Mouse (Mus musculus): Measurements from ENCODE around the gene Rab40b. TPM values are rescaled to one million over a fixed set of nuclear protein-coding genes. Genes with fewer than 3 reads are reported as not detected.

Rab40b gene
- 4.3 and 4.5 TPM in 2 replicates for polyA plus RNA-seq (2012; rRNA removed)

DNA sequence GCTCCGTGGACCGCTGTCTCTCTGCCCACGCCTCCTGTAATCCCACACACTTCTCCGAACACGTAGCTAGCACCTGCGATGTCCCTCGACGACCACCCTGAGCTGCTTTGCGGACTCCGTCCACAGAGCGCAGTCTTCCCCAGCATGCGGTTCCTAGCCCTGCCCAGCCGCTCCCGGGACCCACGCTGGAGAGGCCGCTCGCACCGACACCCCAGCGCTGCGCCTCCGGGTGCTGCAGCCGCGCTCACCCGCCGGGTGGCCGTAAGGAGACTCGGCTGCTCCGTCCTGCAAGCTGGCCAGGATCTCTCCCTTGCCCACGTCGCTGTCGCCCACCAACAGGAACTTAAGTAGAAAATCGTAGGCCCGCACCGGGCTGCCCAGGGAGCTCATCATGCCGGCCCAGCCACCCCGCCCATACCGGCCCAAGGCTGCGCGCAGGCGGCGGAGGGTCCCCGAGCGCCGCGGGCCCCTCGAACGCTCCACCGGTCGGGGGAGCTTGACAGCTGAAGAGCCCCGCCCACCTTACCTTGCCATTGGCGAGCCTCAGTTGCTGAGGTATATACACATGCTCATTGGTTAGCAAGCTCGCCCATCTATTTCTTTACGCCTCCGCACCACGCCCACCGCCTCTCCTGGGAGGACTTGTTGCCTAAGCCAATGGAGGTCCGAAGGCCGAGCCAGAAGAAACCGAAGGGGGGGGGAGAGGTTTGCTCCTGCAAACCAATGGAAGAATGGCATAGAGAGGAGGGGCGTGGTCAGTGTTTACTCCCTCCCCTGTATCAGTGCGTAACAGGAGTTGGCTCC lies at the start of gene Rab40b:
Rab40b (minus strand) TSS at position 502 of the 804 bp plus-strand sequence.
- DNase-seq (ENCODE audit: low spot score): peak; percentile 65

DNA sequence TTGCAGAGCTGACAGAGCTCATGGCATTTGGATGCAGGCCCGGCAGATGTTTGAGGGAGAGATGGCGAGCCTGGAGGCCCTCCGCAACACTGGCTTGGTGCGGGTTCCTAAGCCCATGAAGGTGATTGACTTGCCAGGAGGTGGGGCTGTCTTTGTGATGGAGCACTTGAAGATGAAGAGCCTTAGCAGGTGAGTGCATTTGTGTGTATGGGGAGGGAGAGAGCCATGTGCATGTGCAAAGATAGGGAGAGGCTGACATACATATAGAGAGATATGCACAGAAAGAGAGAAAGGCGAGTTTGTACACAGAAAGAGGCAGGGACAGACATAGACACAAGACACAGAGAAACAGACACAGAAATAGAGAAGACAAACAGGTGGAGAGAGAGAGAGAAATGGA lies 49.2 kb upstream of the Rab40b start:
- no peak for DNase-seq (ENCODE audit: low spot score)

DNA sequence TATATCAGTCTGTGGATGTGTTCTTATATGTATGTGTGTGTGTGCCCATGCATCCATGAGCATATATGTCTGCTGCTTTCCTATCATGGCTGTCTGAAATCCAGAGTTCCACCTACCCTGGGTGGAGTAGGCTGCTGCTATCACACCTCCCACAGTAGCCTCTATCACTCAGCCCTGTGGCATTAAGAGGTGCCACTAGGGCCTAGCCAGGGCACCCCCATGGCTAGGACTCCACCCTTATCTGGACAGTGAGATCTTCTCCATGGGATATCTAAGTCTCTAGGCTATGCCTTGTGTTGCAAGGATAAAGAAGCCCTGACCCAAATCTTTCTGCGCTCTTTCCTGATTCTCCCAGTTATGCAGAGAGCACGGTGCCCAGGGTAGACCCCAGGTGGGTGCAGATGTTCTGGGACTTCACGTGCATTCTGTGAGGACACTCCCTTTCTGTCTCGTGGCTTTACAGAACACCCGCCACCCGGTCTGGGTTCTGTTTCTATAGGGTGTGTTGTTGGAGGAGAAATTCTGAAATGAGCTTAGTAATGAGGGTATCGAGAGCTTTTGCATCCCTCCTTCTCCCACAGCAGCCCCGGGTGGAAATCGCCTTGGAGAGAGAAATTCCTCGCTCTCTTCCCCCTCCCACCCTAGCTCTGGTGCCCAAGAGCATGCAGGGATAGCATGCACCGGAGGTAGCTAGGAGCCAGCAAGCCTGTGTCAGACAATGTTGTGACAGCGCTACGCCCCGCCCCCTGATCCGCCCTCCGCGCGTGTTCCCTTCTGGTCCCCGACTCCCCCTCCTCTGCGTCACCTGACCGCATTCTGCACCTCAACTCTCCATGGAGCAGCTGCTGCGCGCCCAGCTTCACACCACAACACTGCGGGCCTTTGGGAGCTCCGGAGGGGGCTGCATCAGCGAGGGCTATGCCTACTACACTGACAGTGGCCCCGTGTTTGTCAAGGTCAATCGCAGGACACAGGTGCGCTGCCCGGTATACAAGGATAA lies 46.4 kb upstream of the Rab40b start, which contains the start of gene Fn3k:
Fn3k (plus strand) TSS at position 758 of the 1,000 bp plus-strand sequence.
- DNase-seq (ENCODE audit: low spot score): peak; percentile 56

- DNase-seq (ENCODE audit: low spot score): no peak
Observed at GRCm38 (mm10) chr11:121433397-121433796, 45.3 kb upstream of the Rab40b start.

DNA sequence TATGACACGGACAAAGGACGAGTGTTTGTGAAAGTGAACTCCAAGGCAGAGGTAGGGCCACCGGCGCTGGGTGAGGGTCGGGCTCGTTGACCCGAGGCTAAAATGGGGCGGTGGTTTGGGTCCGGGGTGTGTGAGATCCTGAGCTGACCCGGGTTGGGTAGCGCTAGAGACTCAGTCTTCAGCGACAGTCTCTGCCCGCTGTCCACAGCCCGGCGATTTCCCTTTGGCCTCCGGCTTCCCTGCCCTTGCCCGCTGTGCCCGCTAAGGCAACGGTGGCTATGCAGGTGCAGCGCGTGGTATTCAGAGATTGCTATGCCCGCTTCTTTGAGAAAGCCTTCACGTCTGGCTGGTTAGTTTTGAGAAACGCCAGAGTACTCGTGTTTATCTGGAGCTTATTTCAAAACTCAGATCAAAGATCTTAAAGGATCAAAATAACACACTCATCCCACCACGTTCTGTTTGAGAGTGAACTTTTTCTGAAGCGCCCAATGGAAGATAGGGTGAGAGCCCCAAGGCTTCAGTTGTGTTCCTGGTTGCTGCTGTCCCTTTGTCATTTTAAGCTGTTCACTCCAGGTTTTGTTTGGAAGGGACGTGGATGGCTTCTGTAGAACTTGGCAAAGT lies 33.6 kb upstream of the Rab40b start:
- DNase-seq (ENCODE audit: low spot score): no peak

GRCm38 (mm10) chr11:121420830-121421552 lies 32.9 kb upstream of the Rab40b start, which contains the start of gene Fn3krp:
Gene Fn3krp (plus strand): TSS chr11:121421401.
- DNase-seq (ENCODE audit: low spot score): peak; percentile 76

DNA sequence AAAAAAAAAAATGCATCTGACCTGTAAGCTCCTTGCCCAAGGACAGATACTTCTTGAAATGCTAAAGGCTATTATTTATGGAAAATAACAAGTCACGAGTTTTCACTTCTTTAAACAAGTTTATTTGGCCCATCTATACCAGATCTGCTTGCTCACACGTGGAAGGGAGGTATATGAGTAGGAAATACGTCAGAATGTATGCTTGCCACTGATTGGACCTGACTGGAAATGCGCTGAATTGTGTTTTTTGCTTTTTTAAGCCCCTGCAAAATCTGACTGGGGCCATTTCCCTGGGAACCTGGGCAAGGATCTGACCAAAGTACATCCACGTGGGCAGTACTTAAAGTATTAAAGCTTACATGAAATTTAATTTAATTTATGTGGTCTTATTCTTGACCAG lies 32.3 kb upstream of the Rab40b start:
- DNase-seq (ENCODE audit: low spot score): no peak

- DNase-seq (ENCODE audit: low spot score): no peak
Observed at GRCm38 (mm10) chr11:121418932-121419331, 30.9 kb upstream of the Rab40b start.

GRCm38 (mm10) chr11:121417971-121418370 lies 29.9 kb upstream of the Rab40b start:
- no peak for DNase-seq (ENCODE audit: low spot score)

GRCm38 (mm10) chr11:121415351-121415750 lies 27.3 kb upstream of the Rab40b start:
- DNase-seq (ENCODE audit: low spot score): no peak

DNA sequence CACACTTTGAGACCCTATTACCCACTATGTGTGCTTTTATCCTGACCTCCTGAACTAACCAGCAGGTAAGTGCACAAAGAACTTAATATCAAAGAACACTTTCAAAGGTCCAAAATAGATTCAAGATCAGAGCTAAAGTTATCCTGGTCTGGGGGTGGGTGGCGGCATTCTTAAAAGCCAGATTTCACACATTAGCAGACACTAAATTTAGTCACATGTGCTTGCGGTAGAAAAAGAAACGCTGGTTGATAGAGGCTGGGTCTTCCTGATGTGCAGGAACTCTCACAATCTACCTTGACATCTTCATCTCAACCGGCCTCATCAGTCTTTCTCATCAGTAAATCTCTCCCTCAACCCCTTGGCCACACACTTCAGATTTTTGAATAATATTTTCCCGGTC lies 26.7 kb upstream of the Rab40b start:
- DNase-seq (ENCODE audit: low spot score): no peak

- DNase-seq (ENCODE audit: low spot score): no peak
Observed at GRCm38 (mm10) chr11:121407366-121408155, 19.5 kb upstream of the Rab40b start.

- no peak for DNase-seq (ENCODE audit: low spot score)
Observed at GRCm38 (mm10) chr11:121392405-121392804, 4.4 kb upstream of the Rab40b start.

DNA sequence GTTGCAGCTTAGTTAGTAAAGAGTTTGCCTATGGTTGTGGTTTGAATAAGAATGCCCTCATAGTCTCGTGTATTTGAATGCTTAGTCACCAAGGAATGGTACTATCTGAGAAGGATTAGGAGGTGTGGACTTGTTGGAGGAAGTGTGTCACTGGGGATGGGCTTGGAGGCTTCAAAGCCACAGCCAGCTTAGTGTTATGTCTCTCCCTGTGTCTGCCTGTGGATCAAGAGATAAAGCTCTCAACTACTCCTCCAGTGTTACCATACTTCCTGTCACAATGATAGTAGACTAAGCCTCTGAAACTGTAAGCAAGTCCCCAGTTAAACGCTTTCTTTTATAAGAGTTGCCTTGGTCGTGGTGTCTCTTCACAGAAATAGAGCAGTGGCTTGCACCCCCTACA lies 2.7 kb upstream of the Rab40b start:
- no peak for DNase-seq (ENCODE audit: low spot score)

DNA sequence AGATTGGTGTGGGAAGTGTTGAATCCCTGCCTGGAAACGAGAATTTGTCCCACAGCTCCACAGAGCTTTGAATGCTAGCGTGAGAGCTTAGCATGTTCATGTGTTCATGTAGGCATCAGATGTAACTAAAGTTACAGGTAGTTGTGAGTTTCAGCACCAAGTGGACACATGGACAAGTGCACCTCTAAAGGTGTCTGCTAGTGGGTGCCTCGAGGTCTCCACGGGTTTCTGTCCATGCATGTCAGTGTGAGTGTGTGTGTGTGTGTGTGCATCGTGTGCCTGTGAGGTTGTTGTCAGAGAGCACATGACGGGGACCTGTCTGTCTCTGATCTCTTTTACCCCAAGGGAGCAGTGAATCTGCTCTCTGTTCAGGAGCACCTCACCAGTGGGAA lies 499 bp upstream of the Rab40b start:
- DNase-seq (ENCODE audit: low spot score): no peak

GRCm38 (mm10) chr11:121380294-121380693 lies 7.8 kb downstream of the Rab40b start:
- DNase-seq (ENCODE audit: low spot score): no peak

DNA sequence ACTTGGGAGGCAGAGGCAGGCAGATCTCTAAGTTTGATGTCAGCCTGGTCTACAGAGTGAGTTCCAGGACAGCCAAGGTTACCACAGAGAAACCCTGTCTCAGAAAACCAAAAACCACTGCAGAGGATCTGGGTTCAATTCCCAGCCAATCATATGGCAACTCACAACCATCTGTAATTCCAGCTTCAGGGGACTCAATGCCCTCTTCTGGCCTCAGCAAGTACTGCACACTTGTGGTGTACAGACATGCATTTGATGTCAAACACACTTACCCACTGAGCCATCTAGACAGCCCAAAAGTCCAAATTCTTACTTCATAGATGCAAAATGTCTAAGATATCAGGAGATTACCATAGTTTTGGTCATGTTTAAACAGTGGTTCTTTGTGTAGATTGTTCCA lies 9.4 kb downstream of the Rab40b start:
- DNase-seq (ENCODE audit: low spot score): no peak

- DNase-seq (ENCODE audit: low spot score): no peak
Observed at GRCm38 (mm10) chr11:121373305-121373704, 14.7 kb downstream of the Rab40b start.

DNA sequence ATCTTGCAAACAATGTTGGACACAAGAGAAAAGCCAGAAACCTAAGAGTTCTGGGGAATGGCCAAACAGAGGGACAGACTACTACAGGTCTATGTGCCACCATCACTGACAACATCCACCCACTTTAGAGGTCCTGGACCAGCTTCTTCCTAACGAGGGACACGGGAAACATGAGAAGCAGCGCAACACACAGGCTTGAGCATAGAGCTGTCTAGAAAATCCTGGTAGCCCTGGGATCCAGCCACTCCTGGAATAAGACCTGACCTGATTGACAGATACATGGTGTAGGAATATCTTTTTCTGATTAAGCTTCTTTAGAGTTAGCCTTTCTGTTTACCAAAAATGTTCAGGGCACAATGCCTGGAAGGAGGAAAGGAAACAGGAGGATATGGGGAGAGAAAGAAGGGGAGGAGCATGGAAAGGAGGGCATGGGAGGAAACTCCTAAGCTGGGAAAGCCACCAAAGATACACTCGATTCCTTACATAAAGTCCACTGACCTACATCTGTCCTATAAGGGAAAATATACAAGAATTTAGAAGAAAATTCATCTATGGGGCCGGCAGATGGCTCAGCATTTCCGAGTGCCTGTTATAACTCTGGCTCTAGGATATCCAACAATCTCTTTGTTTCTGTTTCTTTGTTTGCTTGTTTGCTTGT lies 17.6 kb downstream of the Rab40b start:
- DNase-seq (ENCODE audit: low spot score): no peak

DNA sequence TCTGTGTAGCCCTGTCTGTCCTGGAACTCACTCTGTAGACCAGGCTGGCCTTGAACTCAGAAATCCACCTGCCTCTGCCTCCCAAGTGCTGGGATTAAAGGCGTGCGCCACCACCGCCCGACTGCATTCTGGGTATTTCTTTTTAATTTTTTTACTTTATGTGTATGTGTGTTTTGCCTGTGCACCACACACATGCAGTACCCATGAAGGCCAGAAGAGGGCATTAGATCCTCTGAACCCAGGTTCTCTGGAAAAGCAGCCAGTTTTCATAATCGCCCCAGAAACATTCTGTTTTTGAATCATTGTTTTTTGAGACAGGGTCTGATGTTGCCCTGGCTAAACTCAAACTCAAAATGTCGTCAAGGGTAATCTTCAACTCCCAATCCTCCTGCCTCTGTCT lies 18.4 kb downstream of the Rab40b start:
- no peak for DNase-seq (ENCODE audit: low spot score)

Data from urinary bladder, adult 2 months (tissue).